ENCODE assay signal across 28 mouse cellular contexts in genomic region chr5:28819091-28819490, GRCm38 (mm10).
A peak's percentile ranks its signal among the peaks of the same experiment; 100 is the strongest.
DNase-seq lines count a peak whose midpoint lies in the region; ATAC-seq lines count a peak whose summit lies in the region.
"Had no signal": no experiment of that assay in that cellular context is flagged by ENCODE, and none has a peak within 500 bp of the region (broad histone marks: within the 10 kb centered on the region; RNA-seq: fewer than 3 reads in every experiment).

No protein-coding gene starts in this region.

- no peaks in the 10 kb centered on the region for H3K36me3 ChIP-seq in hindbrain, embryonic 16.5 days (ENCODE audit: control insufficient read depth, insufficient read depth, low read length)
- H3K36me3 ChIP-seq in heart, embryonic 12.5 days, result no peaks in the 10 kb centered on the region
- H3K36me3 ChIP-seq: embryonic facial prominence, embryonic 15.5 days; forebrain, embryonic 10.5 days; heart, embryonic 15.5 days; hindbrain, embryonic 12.5 days; kidney, embryonic 15.5 days; midbrain, embryonic 12.5 days; neural tube, embryonic 15.5 days had no signal

- intact Hi-C loops in left cerebral cortex, postnatal 36 days (cut with DNase I), result no loop called here
- intact Hi-C loops in gastrocnemius, postnatal 14 days (cut with DNase I; ENCODE audit: low total_unique reads), result no loop called here

- H3K4me1 ChIP-seq in hindbrain, embryonic 16.5 days (ENCODE audit: control insufficient read depth, insufficient read depth, low read depth, low read length), result no peaks in the 10 kb centered on the region
- no peaks in the 10 kb centered on the region for H3K4me1 ChIP-seq in heart, embryonic 12.5 days (replicated peaks)
- H3K4me1 ChIP-seq: embryonic facial prominence, embryonic 15.5 days; forebrain, embryonic 10.5 days; heart, embryonic 15.5 days; hindbrain, embryonic 12.5 days; kidney, embryonic 15.5 days; midbrain, embryonic 12.5 days; neural tube, embryonic 15.5 days had no signal

- H3K27ac ChIP-seq in hindbrain, embryonic 16.5 days (ENCODE audit: low read depth, low read length), result no peak overlapping the region
- H3K27ac ChIP-seq in heart, embryonic 12.5 days (ENCODE audit: poor library complexity, severe bottlenecking), result no peak overlapping the region
- H3K27ac ChIP-seq: embryonic facial prominence, embryonic 15.5 days; forebrain, embryonic 10.5 days; gastrocnemius, adult 2 months; heart, embryonic 15.5 days; hindbrain, embryonic 12.5 days; kidney, embryonic 15.5 days; macrophage; midbrain, embryonic 12.5 days; neural tube, embryonic 15.5 days; stomach, postnatal 0 days had no signal

- DNase-seq in frontal cortex, postnatal 36 days (ENCODE audit: low spot score in 2 of 2), result peak; percentile 56 to 86
- DNase-seq in layer of hippocampus, postnatal 36 days, result peak; percentile 40 to 52
- peak; percentile 65 to 71 for DNase-seq in left cerebral cortex, postnatal 36 days (ENCODE audit: low spot score in 2 of 2)
- DNase-seq in cerebellum, adult 18-20 months, result no peak
- no peak for DNase-seq in gastrocnemius, postnatal 14 days
- DNase-seq: adrenal gland, postnatal 25 days; B cell, adult 2 months; cerebellum, postnatal 10 days; embryo, embryonic 11 days; gastrocnemius, adult 2 months; heart, adult 11 months; liver; lung, adult 2 months; retina, postnatal 1 day; thymus, postnatal 25 days had no signal

- no peak overlapping the region for H3K4me2 ChIP-seq in hindbrain, embryonic 16.5 days (ENCODE audit: low read length)
- H3K4me2 ChIP-seq in heart, embryonic 12.5 days, result no peak overlapping the region
- H3K4me2 ChIP-seq: embryonic facial prominence, embryonic 15.5 days; heart, embryonic 15.5 days; hindbrain, embryonic 12.5 days; kidney, embryonic 15.5 days; midbrain, embryonic 12.5 days; neural tube, embryonic 15.5 days had no signal

- WGBS in hindbrain, embryonic 16.5 days, result 91% methylated on average over 5 of the region's 5 CpGs
- 89% methylated on average over 5 of the region's 5 CpGs for WGBS in heart, embryonic 12.5 days

- H3K4me3 ChIP-seq in hindbrain, embryonic 16.5 days (ENCODE audit: low read length), result no peak overlapping the region
- no peak overlapping the region for H3K4me3 ChIP-seq in heart, embryonic 12.5 days
- H3K4me3 ChIP-seq: embryonic facial prominence, embryonic 15.5 days; forebrain, embryonic 10.5 days; gastrocnemius, adult 2 months; heart, embryonic 15.5 days; hindbrain, embryonic 12.5 days; kidney, embryonic 15.5 days; midbrain, embryonic 12.5 days; myocyte; neural tube, embryonic 15.5 days had no signal

- ATAC-seq in frontal cortex, adult (ENCODE audit: low TSS enrichment), result peak; percentile 99
- ATAC-seq in hindbrain, embryonic 16.5 days, result no peak
- ATAC-seq in heart, embryonic 12.5 days (ENCODE audit: insufficient number of reproducible peaks, low FRiP score), result no peak

- no peak overlapping the region for H3K9ac ChIP-seq in hindbrain, embryonic 16.5 days (ENCODE audit: low read depth, low read length)
- H3K9ac ChIP-seq in heart, embryonic 12.5 days, result no peak overlapping the region
- H3K9ac ChIP-seq: embryonic facial prominence, embryonic 15.5 days; heart, embryonic 15.5 days; hindbrain, embryonic 12.5 days; kidney, embryonic 15.5 days; midbrain, embryonic 12.5 days; neural tube, embryonic 15.5 days had no signal

- H3K27me3 ChIP-seq in hindbrain, embryonic 16.5 days (replicated peaks; ENCODE audit: control insufficient read depth, insufficient read depth, low read length), result no peaks in the 10 kb centered on the region
- no peaks in the 10 kb centered on the region for H3K27me3 ChIP-seq in heart, embryonic 12.5 days (replicated peaks)
- H3K27me3 ChIP-seq: embryonic facial prominence, embryonic 15.5 days; heart, embryonic 15.5 days; hindbrain, embryonic 12.5 days; kidney, embryonic 15.5 days; midbrain, embryonic 12.5 days; neural tube, embryonic 15.5 days had no signal

- H3K9me3 ChIP-seq in hindbrain, embryonic 16.5 days (ENCODE audit: control insufficient read depth, low read length), result no peaks in the 10 kb centered on the region
- H3K9me3 ChIP-seq in heart, embryonic 12.5 days (replicated peaks), result no peaks in the 10 kb centered on the region
- H3K9me3 ChIP-seq: embryonic facial prominence, embryonic 15.5 days; forebrain, embryonic 10.5 days; heart, embryonic 15.5 days; hindbrain, embryonic 12.5 days; kidney, embryonic 15.5 days; midbrain, embryonic 12.5 days; neural tube, embryonic 15.5 days had no signal

Comparison
In these comparisons a context has a peak if more than half of its experiments do, and no peak if none do; other contexts are left out.
1. DNase-seq: peak in frontal cortex, postnatal 36 days (2 of 2), layer of hippocampus, postnatal 36 days (2 of 2) and left cerebral cortex, postnatal 36 days (2 of 2); none in cerebellum, adult 18-20 months (0 of 2) and gastrocnemius, postnatal 14 days (single experiment).